Mouse (Mus musculus) kidney, adult 9 months (tissue): ENCODE measurements at regions not wholly inside any gene's neighbourhood (a gene's known extent, or its start where the extent isn't known, plus 50 kb on each side); places are given as distances from the start of the nearest gene placed in this dataset.

ENCODE experiments used
- DNase-seq: peaks from one replicate; pipeline ENCODE4 v3.0.0; 2022

GRCm38 (mm10) chr11:40624126-40624778, 70.8 kb downstream of the Mat2b start:
- DNase-seq = no peak

- no peak for DNase-seq
Measured at GRCm38 (mm10) chr11:40620036-40620435, 75.0 kb downstream of the Mat2b start.

- DNase-seq = no peak
Measured at GRCm38 (mm10) chr11:40603008-40603407, 92.0 kb downstream of the Mat2b start.

GRCm38 (mm10) chr11:40601572-40601909, 93.5 kb downstream of the Mat2b start:
- DNase-seq = peak; percentile 57

GRCm38 (mm10) chr11:40600773-40601571, 94.0 kb downstream of the Mat2b start:
- no peak for DNase-seq

- peak; percentile 5 for DNase-seq
Measured at GRCm38 (mm10) chr11:40599956-40600772, 94.8 kb downstream of the Mat2b start.

GRCm38 (mm10) chr11:40596347-40596746, 98.7 kb downstream of the Mat2b start:
- DNase-seq = no peak

GRCm38 (mm10) chr11:40592056-40592455, 102.9 kb downstream of the Mat2b start:
- no peak for DNase-seq

- no peak for DNase-seq
Measured at GRCm38 (mm10) chr11:40573758-40574139, 121.3 kb downstream of the Mat2b start.

- no peak for DNase-seq
Measured at GRCm38 (mm10) chr11:40572953-40573757, 121.8 kb downstream of the Mat2b start.

- DNase-seq = no peak
Measured at GRCm38 (mm10) chr11:40562866-40563265, 132.1 kb downstream of the Mat2b start.

GRCm38 (mm10) chr11:40561983-40562382, 133.0 kb downstream of the Mat2b start:
- DNase-seq = no peak

GRCm38 (mm10) chr11:40561400-40561799, 133.6 kb downstream of the Mat2b start:
- no peak for DNase-seq

- no peak for DNase-seq
Measured at GRCm38 (mm10) chr11:40558486-40558885, 136.5 kb downstream of the Mat2b start.

- no peak for DNase-seq
Measured at GRCm38 (mm10) chr11:40554867-40555794, 139.9 kb downstream of the Mat2b start.

GRCm38 (mm10) chr11:40552054-40552453, 142.9 kb downstream of the Mat2b start:
- DNase-seq = no peak

GRCm38 (mm10) chr11:40546596-40546995, 148.4 kb downstream of the Mat2b start:
- DNase-seq = no peak

GRCm38 (mm10) chr11:40545537-40545936, 149.5 kb downstream of the Mat2b start:
- DNase-seq = no peak

- no peak for DNase-seq
Measured at GRCm38 (mm10) chr11:40540229-40540628, 154.8 kb downstream of the Mat2b start.

GRCm38 (mm10) chr11:40539776-40540175, 155.2 kb downstream of the Mat2b start:
- DNase-seq = no peak

GRCm38 (mm10) chr11:40536236-40536765, 158.7 kb downstream of the Mat2b start:
- no peak for DNase-seq
